In the genomic region with DNA sequence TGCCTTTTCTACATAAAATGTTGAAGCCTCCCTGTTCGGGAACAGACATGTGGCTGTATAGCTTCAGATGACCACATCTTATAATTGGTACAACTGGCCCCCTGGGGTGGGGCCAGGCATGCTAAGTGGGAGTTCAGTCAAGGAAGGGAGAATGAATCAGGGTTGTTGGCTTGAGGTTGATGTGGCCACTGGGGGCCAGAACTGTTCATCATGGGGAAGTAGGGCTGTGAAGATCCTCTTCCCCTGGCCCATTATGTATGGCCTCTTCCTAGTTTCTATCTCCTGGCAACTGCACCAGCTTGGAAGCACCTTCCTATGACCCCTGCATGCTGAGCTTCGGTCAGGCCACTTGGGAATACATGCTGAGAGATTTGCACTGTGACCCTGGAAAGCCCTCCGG, we compare ENCODE assay signal across 15 mouse cellular contexts.
A peak's percentile ranks its signal among the peaks of the same experiment; 100 is the strongest.
DNase-seq lines count a peak whose midpoint lies in the region; ATAC-seq lines count a peak whose summit lies in the region.
"Had no signal": no experiment of that assay in that cellular context is flagged by ENCODE, and none has a peak within 500 bp of the region (broad histone marks: within the 10 kb centered on the region; RNA-seq: fewer than 3 reads in every experiment).

No protein-coding gene starts in this region.

- DNase-seq in thymus, postnatal 10 days (ENCODE audit: low spot score in 2 of 2): no peak
- no peak for DNase-seq in adrenal gland, adult 8-10 months
- DNase-seq: adrenal gland, adult 2 months; adrenal gland, postnatal 14 days; adrenal gland, postnatal 36 days; cerebellum, adult 11-12 months; cerebellum, adult 2 months; cerebellum, adult 9-10 months; cerebellum, postnatal 10 days; cerebellum, postnatal 25 days had no signal

- ATAC-seq in granulocyte monocyte progenitor cell, adult 5-6 weeks (replicated peaks; ENCODE audit: poor library complexity, severe bottlenecking): peak; percentile 64
- ATAC-seq in megakaryocyte, adult 5-6 weeks (ENCODE audit: poor library complexity, severe bottlenecking): peak; percentile 56
- peak; percentile 49 for ATAC-seq in monocyte, adult 5-6 weeks (replicated peaks; ENCODE audit: insufficient number of reproducible peaks, low FRiP score, low TSS enrichment, poor library complexity, severe bottlenecking)
- ATAC-seq: forebrain, embryonic 14.5 days; forebrain, embryonic 16.5 days had no signal
